Mouse (Mus musculus): ENCODE results near the gene Itpkc. TPM values are rescaled to one million over a fixed set of nuclear protein-coding genes. Genes with fewer than 3 reads are reported as not detected.

The Itpkc gene
- polyA plus RNA-seq, 1 experiment = 3.0 TPM

GRCm38 (mm10) chr7:27180837-27181695 is 47.4 kb downstream of the Itpkc start, which contains the start of the genes Gm21983 and Mia:
TSS of gene Gm21983 (minus strand) at chr7:27181086.
TSS of gene Mia (minus strand) at chr7:27181157.
- Histone ChIP-seq H3K4me1 (peaks cover 48% of the 10 kb centered on the region), H3K4me3 (replicated peaks) (no peak within 1 kb of the TSS), H3K27me3 (replicated peaks) (no peaks in the 10 kb centered on the region), H3K36me3 (replicated peaks; ENCODE audit: low read length) (peaks cover 28% of the 10 kb centered on the region), H3K9me3 (no peaks in the 10 kb centered on the region)
- no peak for TF ChIP-seq GATA1 (IDR thresholded peaks at IDR 0.05; ENCODE audit: borderline replicate concordance, low read length)
- TF ChIP-seq FLI1 (IDR thresholded peaks at IDR 0.05; ENCODE audit: low read length) = no peak

DNA sequence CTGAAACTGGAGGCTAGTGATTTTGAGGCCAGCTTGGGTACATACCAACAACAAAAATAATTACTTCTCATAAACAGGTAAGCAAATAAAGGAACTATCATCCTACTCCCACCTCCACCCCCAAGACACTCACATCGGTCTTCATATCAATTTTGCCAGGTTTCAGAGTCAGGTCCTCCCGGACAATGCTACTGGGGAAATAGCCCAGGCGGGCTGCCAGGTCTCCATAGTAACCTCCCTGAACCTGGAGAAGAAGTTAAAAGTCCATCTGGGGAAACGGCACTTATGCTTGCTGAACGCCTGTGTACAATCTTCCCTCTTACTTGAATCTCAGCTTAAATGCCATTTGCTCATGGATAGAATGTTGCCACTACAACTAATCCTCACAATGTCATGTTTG is 48.4 kb downstream of the Itpkc start:
- H3K36me3 ChIP-seq (replicated peaks; ENCODE audit: low read length) = peaks cover 28% of the 10 kb centered on the region
- no peak overlapping the region for H3K4me3 ChIP-seq (replicated peaks)
- H3K27me3 ChIP-seq (replicated peaks) = no peaks in the 10 kb centered on the region
- no peaks in the 10 kb centered on the region for H3K9me3 ChIP-seq
- H3K4me1 ChIP-seq = peaks cover 51% of the 10 kb centered on the region
- TF ChIP-seq GATA1 (IDR thresholded peaks at IDR 0.05; ENCODE audit: borderline replicate concordance, low read length) (no peak), FLI1 (IDR thresholded peaks at IDR 0.05; ENCODE audit: low read length) (no peak)

DNA sequence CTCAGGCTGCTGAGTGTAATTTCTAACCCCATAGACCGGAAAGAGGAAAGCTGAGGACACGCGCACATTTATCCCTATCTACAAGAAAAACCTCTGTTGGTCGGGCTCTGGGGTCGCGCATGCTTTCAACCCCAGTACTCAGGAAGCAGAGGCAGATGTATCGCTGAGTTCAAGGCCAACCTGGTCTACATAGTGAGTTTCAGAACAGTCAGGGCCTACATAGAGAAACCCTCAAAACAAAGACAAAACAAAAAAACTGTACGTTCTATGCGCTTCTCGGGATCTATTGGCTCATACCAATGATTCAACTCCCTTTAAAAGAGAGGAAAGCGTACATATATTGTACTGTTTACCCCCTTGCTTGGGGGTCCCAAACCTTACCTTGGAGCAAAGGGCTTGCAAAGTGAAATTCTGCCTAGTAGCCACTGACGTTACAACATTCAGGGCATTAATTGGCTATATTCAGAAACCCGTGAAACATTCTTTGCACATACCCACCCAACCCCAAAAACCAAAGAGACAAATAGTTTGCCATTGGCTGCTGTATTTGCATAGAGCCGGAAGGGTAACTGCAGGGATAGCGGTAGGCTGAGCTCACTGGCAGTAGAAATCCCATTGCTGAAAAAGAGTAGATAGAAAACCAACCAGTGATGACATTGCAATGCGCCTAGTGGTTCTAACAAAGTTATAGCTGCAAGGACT is 49.1 kb downstream of the Itpkc start:
- peaks cover 57% of the 10 kb centered on the region for H3K4me1 ChIP-seq
- H3K27me3 ChIP-seq (replicated peaks) = no peaks in the 10 kb centered on the region
- H3K4me3 ChIP-seq (replicated peaks) = peak overlapping the region; percentile 96
- TF ChIP-seq FLI1 (IDR thresholded peaks at IDR 0.05; ENCODE audit: low read length) = no peak
- no peak for TF ChIP-seq GATA1 (IDR thresholded peaks at IDR 0.05; ENCODE audit: borderline replicate concordance, low read length)
- H3K36me3 ChIP-seq (replicated peaks; ENCODE audit: low read length) = peaks cover 28% of the 10 kb centered on the region
- H3K9me3 ChIP-seq = no peaks in the 10 kb centered on the region

DNA sequence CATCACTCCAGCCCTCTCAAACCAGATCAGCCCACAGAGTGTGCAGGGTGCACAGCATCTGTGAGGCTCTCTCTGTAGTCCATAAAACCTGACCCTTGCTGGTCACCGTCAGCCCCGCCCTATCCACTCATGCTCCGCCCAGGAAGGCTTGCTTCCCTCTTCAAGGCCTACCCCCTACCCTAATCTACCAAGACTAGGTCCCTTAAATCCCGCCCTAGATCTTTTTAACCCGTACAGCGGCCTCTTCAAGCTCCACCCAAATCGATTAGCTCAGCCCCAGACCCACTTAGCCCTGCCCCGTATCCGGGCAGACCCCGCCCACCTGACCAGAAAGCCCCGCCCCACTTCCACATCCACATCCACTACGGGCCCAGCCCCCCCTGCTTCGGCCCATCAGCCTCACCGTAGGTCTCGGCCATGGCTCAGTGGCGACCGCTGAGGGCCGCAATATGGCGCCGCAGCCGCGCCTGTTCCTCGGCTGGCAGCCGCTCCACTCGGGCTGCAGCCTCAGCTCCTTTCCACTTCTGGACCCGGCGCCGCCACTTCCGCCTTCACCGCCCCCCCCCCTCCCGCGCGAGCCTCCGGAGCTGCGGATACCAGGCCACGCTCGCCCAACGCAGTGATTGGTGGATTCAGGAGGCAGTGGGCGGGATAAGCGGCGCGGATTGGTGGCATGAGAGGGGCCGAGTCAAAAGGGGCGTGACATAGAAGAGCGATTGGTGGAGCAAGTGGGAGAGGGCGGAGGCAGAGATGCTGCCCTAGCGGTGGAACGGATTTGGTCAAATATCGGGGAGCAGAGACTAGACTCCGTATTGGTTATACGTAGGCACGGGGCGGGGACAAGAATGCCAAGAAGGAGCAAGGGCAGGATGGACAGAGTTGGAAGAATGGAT is 49.9 kb downstream of the Itpkc start, which contains the start of gene Rab4b:
Gene Rab4b (minus strand): TSS at position 573 of the 893 bp plus-strand sequence.
- H3K4me1 ChIP-seq = peaks cover 64% of the 10 kb centered on the region
- H3K4me3 ChIP-seq (replicated peaks) = peak within 1 kb of the TSS; percentile 96
- no peaks in the 10 kb centered on the region for H3K9me3 ChIP-seq
- H3K27me3 ChIP-seq (replicated peaks) = no peaks in the 10 kb centered on the region
- TF ChIP-seq GATA1 (IDR thresholded peaks at IDR 0.05; ENCODE audit: borderline replicate concordance, low read length) (no peak), FLI1 (IDR thresholded peaks at IDR 0.05; ENCODE audit: low read length) (peak; percentile 20; the same call in 1 of the 2 replicates)
- peaks cover 32% of the 10 kb centered on the region for H3K36me3 ChIP-seq (replicated peaks; ENCODE audit: low read length)

DNA sequence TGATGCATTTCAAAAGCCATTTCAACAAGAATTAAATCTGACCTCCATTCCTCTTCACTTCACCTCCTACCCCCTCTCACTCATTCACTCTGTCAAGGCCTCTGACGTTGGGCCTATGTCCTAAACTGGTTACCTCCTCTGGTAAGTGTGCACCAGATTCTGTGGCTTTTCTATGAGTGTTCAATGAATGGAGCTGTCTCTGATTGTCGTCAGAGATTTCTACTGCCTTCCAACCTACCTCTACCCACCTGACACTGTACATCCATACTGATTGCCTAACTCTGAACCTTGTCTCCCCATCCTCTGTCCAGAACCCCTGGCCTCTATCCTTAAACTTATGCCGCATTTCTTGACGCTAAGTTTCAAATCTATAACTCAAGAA is 50.5 kb downstream of the Itpkc start:
- H3K36me3 ChIP-seq (replicated peaks; ENCODE audit: low read length) = peaks cover 32% of the 10 kb centered on the region
- H3K4me1 ChIP-seq = peaks cover 66% of the 10 kb centered on the region
- no peaks in the 10 kb centered on the region for H3K9me3 ChIP-seq
- H3K27me3 ChIP-seq (replicated peaks) = no peaks in the 10 kb centered on the region
- TF ChIP-seq GATA1 (IDR thresholded peaks at IDR 0.05; ENCODE audit: borderline replicate concordance, low read length) = no peak
- TF ChIP-seq FLI1 (IDR thresholded peaks at IDR 0.05; ENCODE audit: low read length) = no peak
- H3K4me3 ChIP-seq (replicated peaks) = peak overlapping the region; percentile 96

GRCm38 (mm10) chr7:27174896-27175295 is 53.6 kb downstream of the Itpkc start:
- peaks cover 62% of the 10 kb centered on the region for H3K36me3 ChIP-seq (replicated peaks; ENCODE audit: low read length)

GRCm38 (mm10) chr7:27174496-27174895 is 54.0 kb downstream of the Itpkc start:
- peaks cover 69% of the 10 kb centered on the region for H3K4me1 ChIP-seq
- no peak for TF ChIP-seq FLI1 (IDR thresholded peaks at IDR 0.05; ENCODE audit: low read length)
- no peak for TF ChIP-seq GATA1 (IDR thresholded peaks at IDR 0.05; ENCODE audit: borderline replicate concordance, low read length)
- H3K4me3 ChIP-seq (replicated peaks) = no peak overlapping the region
- no peaks in the 10 kb centered on the region for H3K9me3 ChIP-seq
- no peaks in the 10 kb centered on the region for H3K27me3 ChIP-seq (replicated peaks)
- peaks cover 66% of the 10 kb centered on the region for H3K36me3 ChIP-seq (replicated peaks; ENCODE audit: low read length)

More at GRCm38 (mm10) chr7:27174896-27175295, 53.6 kb downstream of the Itpkc start:
- TF ChIP-seq FLI1 (IDR thresholded peaks at IDR 0.05; ENCODE audit: low read length) = no peak
- no peak for TF ChIP-seq GATA1 (IDR thresholded peaks at IDR 0.05; ENCODE audit: borderline replicate concordance, low read length)
- no peaks in the 10 kb centered on the region for H3K27me3 ChIP-seq (replicated peaks)
- peaks cover 73% of the 10 kb centered on the region for H3K4me1 ChIP-seq
- H3K4me3 ChIP-seq (replicated peaks) = no peak overlapping the region
- no peaks in the 10 kb centered on the region for H3K9me3 ChIP-seq

- Histone ChIP-seq H3K27me3 (replicated peaks) (no peaks in the 10 kb centered on the region), H3K36me3 (replicated peaks; ENCODE audit: low read length) (peaks cover 79% of the 10 kb centered on the region), H3K4me3 (replicated peaks) (no peak overlapping the region), H3K4me1 (peaks cover 62% of the 10 kb centered on the region), H3K9me3 (no peaks in the 10 kb centered on the region)
- no peak for TF ChIP-seq FLI1 (IDR thresholded peaks at IDR 0.05; ENCODE audit: low read length)
- TF ChIP-seq GATA1 (IDR thresholded peaks at IDR 0.05; ENCODE audit: borderline replicate concordance, low read length) = no peak
Measured at GRCm38 (mm10) chr7:27170981-27171380, 57.5 kb downstream of the Itpkc start.

- TF ChIP-seq GATA1 (IDR thresholded peaks at IDR 0.05; ENCODE audit: borderline replicate concordance, low read length) (no peak), FLI1 (IDR thresholded peaks at IDR 0.05; ENCODE audit: low read length) (no peak)
- H3K36me3 ChIP-seq (replicated peaks; ENCODE audit: low read length) = peaks cover 75% of the 10 kb centered on the region
- no peak overlapping the region for H3K4me3 ChIP-seq (replicated peaks)
- no peaks in the 10 kb centered on the region for H3K27me3 ChIP-seq (replicated peaks)
- peaks cover 63% of the 10 kb centered on the region for H3K4me1 ChIP-seq
- no peaks in the 10 kb centered on the region for H3K9me3 ChIP-seq
Measured at GRCm38 (mm10) chr7:27168371-27168770, 60.1 kb downstream of the Itpkc start.

Measured in megakaryocyte, embryonic 14.5 days (primary cell).